Mouse (Mus musculus): ENCODE results near the gene Gm6164. TPM values are rescaled to one million over a fixed set of nuclear protein-coding genes. Genes with fewer than 3 reads are reported as not detected.

Gm6164 gene
- not detected for total RNA-seq (2023)

DNA sequence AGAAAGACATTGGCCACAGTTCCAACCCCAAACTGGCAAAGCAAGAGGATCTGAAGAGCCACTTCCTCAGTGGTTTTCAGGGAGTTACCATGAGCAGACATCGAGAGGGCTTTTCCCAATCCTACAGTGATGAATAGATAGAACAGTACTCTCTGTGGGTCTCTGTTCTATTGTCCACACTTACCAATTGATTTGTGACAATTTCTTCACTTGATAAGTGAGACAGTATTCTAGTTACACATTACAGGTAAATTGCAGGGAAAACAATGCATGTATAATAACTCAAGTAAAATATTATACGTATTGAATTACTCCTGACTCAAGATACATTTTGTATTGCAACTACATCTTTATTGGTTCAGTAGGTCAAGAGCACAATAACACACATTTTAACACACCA, at the start of gene Gm6164:
Gene Gm6164 (minus strand): TSS at position 101 of the 400 bp plus-strand sequence.

DNA sequence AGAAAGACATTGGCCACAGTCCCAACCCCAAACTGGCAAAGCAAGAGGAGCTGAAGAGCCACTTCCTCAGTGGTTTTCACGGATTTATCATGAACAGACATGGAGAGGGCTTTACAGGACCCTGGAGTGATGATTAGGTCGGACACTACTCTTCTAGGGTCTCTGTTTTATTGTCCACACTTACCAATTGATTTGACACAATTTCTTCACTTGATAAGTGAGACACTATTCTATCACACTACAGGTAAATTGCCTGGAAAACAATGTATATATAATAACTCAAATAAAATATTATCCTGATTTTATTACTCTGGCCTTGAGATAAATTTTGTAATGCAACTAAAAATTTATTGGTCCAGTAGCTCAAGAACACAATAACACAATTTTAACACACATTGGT, 28.3 kb upstream of the Gm6164 start, which contains the start of gene Gm4498:
Gene Gm4498 (minus strand): TSS at position 101 of the 400 bp plus-strand sequence.

DNA sequence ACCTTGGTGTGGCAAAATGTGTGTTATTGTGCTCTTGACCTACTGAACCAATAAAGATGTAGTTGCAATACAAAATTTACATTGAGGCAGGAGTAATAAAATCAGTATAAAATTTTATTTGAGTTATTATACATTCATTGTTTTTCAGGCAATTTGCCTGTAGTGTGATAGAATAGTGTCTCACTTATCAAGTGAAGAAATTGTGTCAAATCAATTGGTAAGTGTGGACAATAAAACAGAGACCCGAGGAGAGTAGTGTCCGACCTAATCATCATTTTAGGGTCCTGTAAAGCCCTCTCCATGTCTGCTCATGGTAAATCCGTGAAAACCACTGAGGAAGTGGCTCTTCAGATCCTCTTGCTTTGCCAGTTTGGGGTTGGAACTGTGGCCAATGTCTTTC, 12.0 kb downstream of the Gm6164 start, which contains the start of gene Vmn1r95:
Gene Vmn1r95 (plus strand): TSS at position 301 of the 400 bp plus-strand sequence.

DNA sequence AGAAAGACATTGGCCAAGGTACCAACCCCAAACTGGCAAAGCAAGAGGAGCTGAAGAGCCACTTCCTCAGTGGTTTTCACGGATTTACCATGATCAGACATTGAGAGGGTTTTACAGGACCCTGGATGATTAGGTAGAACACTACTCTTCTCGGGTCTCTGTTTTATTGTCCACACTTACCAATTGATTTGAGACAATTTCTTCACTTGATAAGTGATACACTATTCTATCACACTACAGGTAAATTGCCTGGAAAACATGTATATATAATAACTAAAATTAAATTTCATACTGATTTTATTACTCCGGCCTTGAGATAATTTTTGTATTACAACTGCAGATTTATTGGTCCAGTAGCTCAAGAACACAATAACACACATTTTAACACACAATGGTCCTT, 37.1 kb downstream of the Gm6164 start, which contains the start of gene Vmn1r94:
Gene Vmn1r94 (minus strand): TSS at position 101 of the 400 bp plus-strand sequence.

Other genes with a start within 250 kb of the Gm6164 start
- gene Ceacam20, start 240.2 kb downstream of the Gm6164 start, total RNA-seq (2023): not detected
- gene Nlrp9b, start 214.1 kb downstream of the Gm6164 start, total RNA-seq (2023): not detected
- not detected for gene Vmn1r91, start 105.9 kb downstream of the Gm6164 start, total RNA-seq (2023)
- gene Gm16442, start 83.0 kb downstream of the Gm6164 start, total RNA-seq (2023): not detected
- gene Vmn1r93, start 66.5 kb downstream of the Gm6164 start, total RNA-seq (2023): not detected
- gene Vmn1r94, start 37.2 kb downstream of the Gm6164 start, total RNA-seq (2023): not detected
- gene Vmn1r95, start 11.9 kb downstream of the Gm6164 start, total RNA-seq (2023): not detected
- gene Gm4498, start 28.2 kb upstream of the Gm6164 start, total RNA-seq (2023): not detected
- not detected for gene Gm5890, start 57.2 kb upstream of the Gm6164 start, total RNA-seq (2023)
- gene Gm4133, start 128.5 kb upstream of the Gm6164 start, total RNA-seq (2023): not detected
- gene Gm5728, start 169.8 kb upstream of the Gm6164 start, total RNA-seq (2023): not detected
- not detected for gene Vmn1r100, start 212.3 kb upstream of the Gm6164 start, total RNA-seq (2023)
- not detected for gene Vmn1r101, start 237.0 kb upstream of the Gm6164 start, total RNA-seq (2023)

Data from neutrophil, adult 59 days (primary cell).